Mouse (Mus musculus) heart, postnatal 36 days (tissue): ENCODE results near the gene Gm29644. TPM values are rescaled to one million over a fixed set of nuclear protein-coding genes. Genes with fewer than 3 reads are reported as not detected.
"Not testable (repeated sequence)": the region's sequence is repeated elsewhere in the genome, so short reads cannot be mapped to it uniquely, and the experiment has no call there.

Experiments used
- DNase-seq, 2 experiments: peaks; one replicate each; pipeline ENCODE4 v3.0.0; 2021 to 2022
- intact Hi-C: fragments of 180-260 bp; cut with DNase I; formaldehyde crosslinking; loops from one replicate; pipeline ENCODE4 v1.15.1; 2025
- total RNA-seq, 2 experiments: library from RNA; stranded (reverse); gene quantifications; 2 replicates each; pipeline ENCODE4 v1.2.3; 2021

Gene Gm29644
- total RNA-seq: not detected

- intact Hi-C loops, DNase-seq: not testable (repeated sequence)
Observed at GRCm38 (mm10) chrY:70303187-70303586, at the start of gene Gm29644, which contains the start of gene Gm29423. TSS of gene Gm29644 (minus strand) at chrY:70303343. TSS of gene Gm29423 (minus strand) at chrY:70303287.

DNA sequence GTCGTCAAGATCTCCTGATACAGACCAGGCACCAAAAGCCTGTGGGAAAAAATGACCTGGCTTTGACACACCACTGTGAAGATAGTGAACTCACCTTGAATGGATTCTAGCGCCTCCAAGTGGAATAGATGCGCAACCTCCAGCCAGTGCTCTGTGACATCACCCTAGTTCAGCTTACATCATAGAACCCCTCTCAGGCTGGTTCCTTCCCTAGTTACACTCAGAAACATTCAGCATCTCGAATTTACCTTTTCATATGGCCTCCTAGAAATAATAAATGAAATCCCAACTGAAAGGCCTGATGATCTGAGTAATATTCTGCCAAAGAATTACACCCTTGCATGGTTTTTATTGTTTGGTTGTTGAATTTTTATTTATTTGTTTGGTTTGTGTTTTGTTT is 29.6 kb downstream of the Gm29644 start, which contains the start of gene Gm21118:
TSS of gene Gm21118 (minus strand) at position 101 of the 400 bp plus-strand sequence.
- intact Hi-C loops, DNase-seq: not testable (repeated sequence)

Other genes starting within 250 kb of the Gm29644 start
- gene Gm21118, start 29.7 kb downstream of the Gm29644 start, total RNA-seq: not detected
- not detected for gene Gm29423, start 56 bp downstream of the Gm29644 start, total RNA-seq
- not detected for gene Gm20888, start 138.5 kb upstream of the Gm29644 start, total RNA-seq